Mouse (Mus musculus) heart, adult 2 months (tissue): ENCODE measurements around the gene Gm49661.

Experiments
- CTCF ChIP-seq: fragments of 200-600 bp; IDR thresholded peaks from 2 replicates; pipeline ENCODE4 v1.8.1; 2022; ENCODE audit warnings: antibody characterized with exemption, mild to moderate bottlenecking, moderate library complexity
- EP300 ChIP-seq: fragments of 200-500 bp; IDR thresholded peaks from 2 replicates; pipeline ENCODE4 v1.6.1; 2011; ENCODE audit warnings: low read depth, low read length, control low read depth; ENCODE audit not compliant: insufficient read depth
- POLR2A ChIP-seq: fragments of 200-500 bp; IDR thresholded peaks from 2 replicates; pipeline ENCODE4 v1.6.1; 2011; ENCODE audit warnings: mild to moderate bottlenecking, low read depth, low read length, control low read depth; ENCODE audit not compliant: insufficient read depth

DNA sequence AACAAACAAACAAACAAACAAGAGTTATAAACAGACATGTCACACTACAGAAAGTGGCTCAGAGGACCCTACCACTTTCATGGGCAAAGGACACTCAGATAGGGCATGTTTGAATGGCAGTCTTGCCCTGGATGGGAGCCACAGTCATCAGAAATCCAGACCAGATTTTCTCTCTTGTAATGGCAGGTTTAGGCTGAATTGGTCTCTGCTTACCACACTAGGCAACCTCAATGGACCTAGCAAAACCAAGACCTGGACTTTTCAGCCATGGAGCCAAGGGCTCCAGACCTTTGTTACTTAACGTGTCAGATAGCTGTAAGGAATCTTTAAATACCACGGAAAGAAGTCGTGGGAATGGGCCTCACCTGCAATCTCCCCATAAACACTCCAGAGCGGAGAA is 25.5 kb downstream of the Gm49661 start:
- no peak for TF ChIP-seq POLR2A
- no peak for TF ChIP-seq EP300
- TF ChIP-seq CTCF: no peak
